ENCODE assay signal across 22 mouse cellular contexts in genomic region chr3:87913491-87913890, GRCm38 (mm10). TPM values are rescaled to one million over a fixed set of nuclear protein-coding genes. Genes with fewer than 3 reads are reported as not detected.
DNase-seq lines count a peak whose midpoint lies in the region; ATAC-seq and TF ChIP-seq lines count a peak whose summit lies in the region.
"Had no signal": no experiment of that assay in that cellular context is flagged by ENCODE, and none has a peak within 500 bp of the region (broad histone marks: within the 10 kb centered on the region; RNA-seq: fewer than 3 reads in every experiment).

No protein-coding gene starts in this region.

- intact Hi-C loops in heart, adult 2 months (cut with DNase I): no loop called here

- 85% methylated on average over 7 of the region's 7 CpGs for WGBS in heart, embryonic 10.5 days
- 76% methylated on average over 7 of the region's 7 CpGs for WGBS in heart, adult 2 months
- 65% methylated on average over 7 of the region's 7 CpGs for WGBS in liver, embryonic 14.5 days (ENCODE audit: insufficient replicate concordance)

- H3K4me3 ChIP-seq in heart, embryonic 10.5 days: no peak overlapping the region
- H3K4me3 ChIP-seq in heart, adult 2 months: no peak overlapping the region
- H3K4me3 ChIP-seq in E14TG2a.4 (replicated peaks; ENCODE audit: low read length): peak overlapping the region; percentile 96; the same call in 1 of the 2 replicates
- H3K4me3 ChIP-seq in liver, embryonic 14.5 days (ENCODE audit: insufficient read depth in 1 of 2, low read depth in 2 of 2, low read length in 2 of 2): no peak overlapping the region
- H3K4me3 ChIP-seq: embryonic facial prominence, embryonic 10.5 days; forebrain, embryonic 12.5 days; heart, embryonic 15.5 days; hindbrain, embryonic 13.5 days had no signal

- 0 out of 2 replicates have a peak overlapping the region, but pooled peaks have one; percentile 20 for H3K4me2 ChIP-seq in liver, embryonic 14.5 days (ENCODE audit: low read depth)
- H3K4me2 ChIP-seq: forebrain, embryonic 12.5 days; heart, embryonic 15.5 days; hindbrain, embryonic 13.5 days had no signal

- H3K9me3 ChIP-seq in heart, embryonic 10.5 days: no peaks in the 10 kb centered on the region
- H3K9me3 ChIP-seq in E14TG2a.4 (ENCODE audit: low read length): no peaks in the 10 kb centered on the region
- H3K9me3 ChIP-seq in liver, embryonic 14.5 days (ENCODE audit: control insufficient read depth, low read length): no peaks in the 10 kb centered on the region
- H3K9me3 ChIP-seq: embryonic facial prominence, embryonic 10.5 days; forebrain, embryonic 12.5 days; heart, embryonic 15.5 days; hindbrain, embryonic 13.5 days had no signal

- no peaks in the 10 kb centered on the region for H3K27me3 ChIP-seq in heart, embryonic 10.5 days (ENCODE audit: insufficient read depth, poor library complexity, severe bottlenecking)
- H3K27me3 ChIP-seq in heart, adult 2 months (ENCODE audit: control insufficient read depth, insufficient read depth, low read length): no peaks in the 10 kb centered on the region
- no peaks in the 10 kb centered on the region for H3K27me3 ChIP-seq in E14TG2a.4 (ENCODE audit: insufficient read depth, low read length)
- no peaks in the 10 kb centered on the region for H3K27me3 ChIP-seq in liver, embryonic 14.5 days (ENCODE audit: control insufficient read depth, insufficient read depth, low read length)
- H3K27me3 ChIP-seq: forebrain, embryonic 12.5 days; heart, embryonic 15.5 days; hindbrain, embryonic 13.5 days; Patski had no signal

- no peak for TF ChIP-seq POLR2A in heart, adult 2 months (IDR thresholded peaks at IDR 0.05; ENCODE audit: insufficient read depth, low read depth, low read length)

- H3K36me3 ChIP-seq in heart, embryonic 10.5 days: peaks cover 57% of the 10 kb centered on the region
- H3K36me3 ChIP-seq in heart, adult 2 months (ENCODE audit: control insufficient read depth, insufficient read depth, low read length): no peaks in the 10 kb centered on the region; the same call in 1 of the 2 replicates
- H3K36me3 ChIP-seq in E14TG2a.4 (ENCODE audit: insufficient read depth, low read length): peaks cover 78% of the 10 kb centered on the region
- H3K36me3 ChIP-seq in liver, embryonic 14.5 days (replicated peaks; ENCODE audit: control insufficient read depth, insufficient read depth, low read depth): peaks cover 54% of the 10 kb centered on the region

- H3K27ac ChIP-seq in heart, embryonic 10.5 days: 0 out of 2 replicates have a peak overlapping the region, but pooled peaks have one; percentile 17
- no peak overlapping the region for H3K27ac ChIP-seq in heart, adult 2 months
- peak overlapping the region; percentile 52 for H3K27ac ChIP-seq in liver, embryonic 14.5 days
- H3K27ac ChIP-seq: embryonic facial prominence, embryonic 10.5 days; forebrain, embryonic 12.5 days; heart, embryonic 15.5 days; hindbrain, embryonic 13.5 days; hindbrain, postnatal 0 days had no signal

- no peak for TF ChIP-seq EP300 in heart, adult 2 months (IDR thresholded peaks at IDR 0.05; ENCODE audit: insufficient read depth, low read depth, low read length)
- TF ChIP-seq EP300 in liver, embryonic 14.5 days (IDR thresholded peaks at IDR 0.05; ENCODE audit: low read depth): no peak

- no peak overlapping the region for H3K9ac ChIP-seq in heart, adult 2 months (ENCODE audit: low read depth, low read length)
- H3K9ac ChIP-seq in liver, embryonic 14.5 days (replicated peaks): 0 out of 2 replicates have a peak overlapping the region, but pooled peaks have one; percentile 27
- H3K9ac ChIP-seq: forebrain, embryonic 12.5 days; forebrain, postnatal 0 days; heart, embryonic 15.5 days; hindbrain, embryonic 13.5 days had no signal

- no peak for TF ChIP-seq CTCF in heart, adult 2 months (IDR thresholded peaks at IDR 0.05)
- TF ChIP-seq CTCF in E14TG2a.4 (conservative IDR thresholded peaks at IDR 0.05; ENCODE audit: low read length): no peak
- no peak for TF ChIP-seq CTCF in liver, embryonic 14.5 days (IDR thresholded peaks at IDR 0.05; ENCODE audit: low read depth)

- peak; percentile 8 for DNase-seq in cerebellum, adult 8-10 months
- no peak for DNase-seq in cerebellum, adult 11-12 months
- no peak for DNase-seq in heart, embryonic 10.5 days (ENCODE audit: low spot score)
- no peak for DNase-seq in heart, adult 2 months
- DNase-seq in liver, embryonic 14.5 days (ENCODE audit: low read depth in 3 of 3, low spot score in 3 of 3): no peak
- DNase-seq in ovary, postnatal 36 days (ENCODE audit: low spot score): no peak
- DNase-seq in embryo, embryonic 11 days: no peak
- DNase-seq: B cell, adult 2 months; cerebellum, adult 2 months; cerebellum, postnatal 36 days; forebrain, postnatal 0 days; gastrocnemius, postnatal 14 days; heart, postnatal 14 days had no signal

- H3K4me1 ChIP-seq in heart, embryonic 10.5 days: peaks cover 29% of the 10 kb centered on the region
- H3K4me1 ChIP-seq in heart, adult 2 months (ENCODE audit: control insufficient read depth, insufficient read depth, low read length): peaks cover 15% of the 10 kb centered on the region
- H3K4me1 ChIP-seq in E14TG2a.4 (replicated peaks; ENCODE audit: low read depth, low read length): peaks cover 91% of the 10 kb centered on the region
- H3K4me1 ChIP-seq in liver, embryonic 14.5 days (replicated peaks; ENCODE audit: control insufficient read depth in 2 of 2, insufficient read depth in 2 of 2, low read length in 1 of 2): peaks cover 42 to 44% of the 10 kb centered on the region in 2 experiments

- H3K79me2 ChIP-seq in heart, adult 2 months (replicated peaks; ENCODE audit: control insufficient read depth, insufficient read depth, low read length): peaks cover 6% of the 10 kb centered on the region; the same call in 1 of the 2 replicates

- ATAC-seq in liver, embryonic 14.5 days (ENCODE audit: insufficient read depth): no peak
- ATAC-seq: activated CD4-positive, CD25-positive, alpha-beta regulatory T cell, adult 4 months; CD4-positive, CD25-positive, alpha-beta regulatory T cell, adult 4 months; forebrain, postnatal 0 days; hindbrain, postnatal 0 days; Patski had no signal

RNA-seq across cellular contexts. Expression of gene Mrpl24, which starts 5.8 kb away (rescaled TPM):
- polyA plus RNA-seq in heart, embryonic 10.5 days (2016; fragmentation: Nextera tagmentation; extraction: Ambion mirVana): 64.2 and 71.3 TPM in 2 replicates
- total RNA-seq in heart, adult 2 months (2021): 10 to 100 TPM; 70.4 to 71.9 TPM
- 53.3 and 88.7 TPM in 2 replicates for polyA plus RNA-seq in heart, adult 2 months (2012; rRNA removed)
- polyA plus RNA-seq in liver, embryonic 14.5 days (2012; rRNA removed): 43.9 and 50.1 TPM in 2 replicates
- polyA plus RNA-seq in liver, embryonic 14.5 days (2014; fragmentation: Nextera tagmentation; extraction: Ambion mirVana): 37.9 and 43.4 TPM in 2 replicates

RNA-seq across cellular contexts. Expression of gene Hdgf, which starts 7.4 kb away (rescaled TPM):
- 182 and 248 TPM in 2 replicates for polyA plus RNA-seq in heart, embryonic 10.5 days (2016; fragmentation: Nextera tagmentation; extraction: Ambion mirVana)
- total RNA-seq in heart, adult 2 months (2021): 100 to 1,000 TPM; 106 to 125 TPM
- 61.6 and 99.5 TPM in 2 replicates for polyA plus RNA-seq in heart, adult 2 months (2012; rRNA removed)
- polyA plus RNA-seq in liver, embryonic 14.5 days (2012; rRNA removed): 108 and 167 TPM in 2 replicates
- 204 and 256 TPM in 2 replicates for polyA plus RNA-seq in liver, embryonic 14.5 days (2014; fragmentation: Nextera tagmentation; extraction: Ambion mirVana)

RNA-seq across cellular contexts. Expression of gene Isg20l2, which starts 16.6 kb away (rescaled TPM):
- polyA plus RNA-seq in heart, embryonic 10.5 days (2016; fragmentation: Nextera tagmentation; extraction: Ambion mirVana): 39.6 and 55.1 TPM in 2 replicates
- total RNA-seq in heart, adult 2 months (2021): 10 to 100 TPM; 10.6 to 10.9 TPM
- polyA plus RNA-seq in heart, adult 2 months (2012; rRNA removed): 6.2 and 10.8 TPM in 2 replicates
- polyA plus RNA-seq in liver, embryonic 14.5 days (2012; rRNA removed): 9.3 and 14.8 TPM in 2 replicates
- 9.7 and 11.0 TPM in 2 replicates for polyA plus RNA-seq in liver, embryonic 14.5 days (2014; fragmentation: Nextera tagmentation; extraction: Ambion mirVana)

RNA-seq across cellular contexts. Expression of gene Rrnad1, which starts 17.0 kb away (rescaled TPM):
- polyA plus RNA-seq in heart, embryonic 10.5 days (2016; fragmentation: Nextera tagmentation; extraction: Ambion mirVana): 16.8 and 21.0 TPM in 2 replicates
- total RNA-seq in heart, adult 2 months (2021): 1 to 10 TPM; 4.7 to 5.5 TPM
- 17.2 and 18.7 TPM in 2 replicates for polyA plus RNA-seq in heart, adult 2 months (2012; rRNA removed)
- polyA plus RNA-seq in liver, embryonic 14.5 days (2012; rRNA removed): 8.9 and 9.2 TPM in 2 replicates
- 3.5 and 3.6 TPM in 2 replicates for polyA plus RNA-seq in liver, embryonic 14.5 days (2014; fragmentation: Nextera tagmentation; extraction: Ambion mirVana)

RNA-seq across cellular contexts. Expression of gene Prcc, which starts 28.1 kb away (rescaled TPM):
- 11.8 and 13.6 TPM in 2 replicates for polyA plus RNA-seq in heart, embryonic 10.5 days (2016; fragmentation: Nextera tagmentation; extraction: Ambion mirVana)
- 10 to 100 TPM; 46.7 to 50.7 TPM for total RNA-seq in heart, adult 2 months (2021)
- 27.6 and 35.9 TPM in 2 replicates for polyA plus RNA-seq in heart, adult 2 months (2012; rRNA removed)
- 14.8 and 15.4 TPM in 2 replicates for polyA plus RNA-seq in liver, embryonic 14.5 days (2012; rRNA removed)
- polyA plus RNA-seq in liver, embryonic 14.5 days (2014; fragmentation: Nextera tagmentation; extraction: Ambion mirVana): 5.0 and 6.7 TPM in 2 replicates
